Mouse (Mus musculus) myocyte (in vitro differentiated cells): ENCODE measurements at regions not wholly inside any gene's neighbourhood (a gene's known extent, or its start where the extent isn't known, plus 50 kb on each side); places are given as distances from the start of the nearest gene placed in this dataset.

Experiments
- H3K27me3 ChIP-seq: one replicate; pipeline ENCODE4 v1.6.1; 2011; ENCODE audit not compliant: control insufficient read depth, insufficient read depth, insufficient read length
- H3K36me3 ChIP-seq: one replicate; pipeline ENCODE4 v1.6.1; 2011; ENCODE audit not compliant: control insufficient read depth, insufficient read depth
- H3K4me2 ChIP-seq: one replicate; pipeline ENCODE4 v1.6.1; 2011; ENCODE audit warnings: low read depth, control low read depth
- H3K4me3 ChIP-seq: one replicate; pipeline ENCODE4 v1.5.1; 2011; ENCODE audit warnings: mild to moderate bottlenecking, control low read depth, moderate library complexity
- H3K79me2 ChIP-seq: one replicate; pipeline ENCODE4 v1.6.1; 2011; ENCODE audit not compliant: control insufficient read depth, insufficient read depth
- H3ac ChIP-seq: one replicate; pipeline ENCODE4 v1.6.1; 2011; ENCODE audit not compliant: control insufficient read depth, insufficient read length
- CEBPB ChIP-seq: IDR thresholded peaks from 2 replicates; pipeline ENCODE4 v1.6.1; 2011; ENCODE audit warnings: mild to moderate bottlenecking, moderate library complexity; ENCODE audit not compliant: poor library complexity, insufficient read depth, severe bottlenecking
- E2F4 ChIP-seq: IDR thresholded peaks from one replicate; pipeline ENCODE4 v1.6.1; 2011; ENCODE audit warnings: mild to moderate bottlenecking, control low read depth, moderate library complexity; ENCODE audit not compliant: insufficient read depth
- MAX ChIP-seq: IDR thresholded peaks from one replicate; pipeline ENCODE4 v1.6.1; 2011; ENCODE audit warnings: low read depth, mild to moderate bottlenecking, control low read depth
- MYOD1 ChIP-seq, 3 experiments: IDR thresholded peaks; one replicate each; pipeline ENCODE4 v1.6.1; 2011; ENCODE audit warnings: control low read depth in 2 of 3, low read depth in 2 of 3, mild to moderate bottlenecking in 2 of 3, moderate library complexity in 1 of 3; ENCODE audit not compliant: insufficient read length in 2 of 3, control insufficient read depth in 1 of 3
- MYOG ChIP-seq, 3 experiments: IDR thresholded peaks; one replicate each; pipeline ENCODE4 v1.6.1; 2011; ENCODE audit warnings: control low read depth in 2 of 3, low read depth in 2 of 3, mild to moderate bottlenecking in 2 of 3; ENCODE audit not compliant: insufficient read length in 2 of 3, control insufficient read depth in 1 of 3, insufficient read depth in 1 of 3
- POLR2A ChIP-seq: IDR thresholded peaks from one replicate; pipeline ENCODE4 v1.6.1; 2011; ENCODE audit warnings: low read depth, mild to moderate bottlenecking, control low read depth, moderate library complexity; ENCODE audit not compliant: insufficient read length
- POLR2AphosphoS2 ChIP-seq: IDR thresholded peaks from one replicate; pipeline ENCODE4 v1.6.1; 2011; ENCODE audit warnings: low read depth, control low read depth; ENCODE audit not compliant: insufficient read length
- REST ChIP-seq: IDR thresholded peaks from one replicate; pipeline ENCODE4 v1.6.1; 2011; ENCODE audit warnings: mild to moderate bottlenecking, control low read depth, moderate library complexity; ENCODE audit not compliant: insufficient read depth, insufficient read length
- SRF ChIP-seq: IDR thresholded peaks from one replicate; pipeline ENCODE4 v1.6.1; 2011; ENCODE audit warnings: low read depth; ENCODE audit not compliant: control insufficient read depth, insufficient read length
- TCF12 ChIP-seq: IDR thresholded peaks from one replicate; pipeline ENCODE4 v1.6.1; 2011; ENCODE audit warnings: mild to moderate bottlenecking, control low read depth; ENCODE audit not compliant: poor library complexity, insufficient read depth, severe bottlenecking
- TCF3 ChIP-seq: IDR thresholded peaks from one replicate; pipeline ENCODE4 v1.6.1; 2011; ENCODE audit warnings: low read depth, control low read depth; ENCODE audit not compliant: insufficient read length
- USF1 ChIP-seq: IDR thresholded peaks from one replicate; pipeline ENCODE4 v1.6.1; 2011; ENCODE audit warnings: low read depth, mild to moderate bottlenecking, control low read depth, moderate library complexity

DNA sequence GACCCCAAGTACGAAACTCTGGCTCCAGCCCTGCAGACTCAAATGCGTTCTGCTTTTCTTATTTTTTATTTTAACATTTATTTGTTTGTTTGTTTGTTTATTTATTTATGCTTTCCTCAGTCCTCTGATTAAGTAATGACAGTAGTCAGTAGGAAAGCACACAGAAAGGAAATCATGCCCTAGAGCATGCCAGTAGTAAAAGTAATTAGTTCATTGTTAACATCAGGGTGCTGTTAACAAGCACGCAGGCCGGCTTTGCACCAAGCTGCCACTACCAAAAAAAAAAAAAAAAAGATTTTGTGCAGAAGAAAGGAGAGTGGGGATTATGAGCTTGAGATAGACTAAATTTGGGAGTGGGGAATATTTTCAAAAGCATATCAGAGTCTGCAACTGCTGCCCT is 231.7 kb downstream of the Ttll7 start:
- Histone ChIP-seq H3K27me3 (no peaks in the 10 kb centered on the region), H3ac (no peak overlapping the region), H3K36me3 (no peaks in the 10 kb centered on the region), H3K4me2 (no peak overlapping the region), H3K4me3 (no peak overlapping the region), H3K79me2 (no peaks in the 10 kb centered on the region)
- TF ChIP-seq SRF, result no peak
- no peak for TF ChIP-seq MYOD1 (IDR thresholded peaks at IDR 0.05; ENCODE audit: control insufficient read depth in 1 of 3, insufficient read length in 2 of 3, low read depth in 2 of 3)
- no peak for TF ChIP-seq CEBPB
- no peak for TF ChIP-seq TCF12
- TF ChIP-seq REST, result no peak
- TF ChIP-seq MAX, result no peak
- no peak for TF ChIP-seq POLR2AphosphoS2
- TF ChIP-seq USF1, result no peak
- TF ChIP-seq TCF3, result no peak
- TF ChIP-seq MYOG (IDR thresholded peaks at IDR 0.05; ENCODE audit: control insufficient read depth in 1 of 3, insufficient read depth in 1 of 3, insufficient read length in 2 of 3, low read depth in 2 of 3), result no peak
- no peak for TF ChIP-seq E2F4
- no peak for TF ChIP-seq POLR2A

DNA sequence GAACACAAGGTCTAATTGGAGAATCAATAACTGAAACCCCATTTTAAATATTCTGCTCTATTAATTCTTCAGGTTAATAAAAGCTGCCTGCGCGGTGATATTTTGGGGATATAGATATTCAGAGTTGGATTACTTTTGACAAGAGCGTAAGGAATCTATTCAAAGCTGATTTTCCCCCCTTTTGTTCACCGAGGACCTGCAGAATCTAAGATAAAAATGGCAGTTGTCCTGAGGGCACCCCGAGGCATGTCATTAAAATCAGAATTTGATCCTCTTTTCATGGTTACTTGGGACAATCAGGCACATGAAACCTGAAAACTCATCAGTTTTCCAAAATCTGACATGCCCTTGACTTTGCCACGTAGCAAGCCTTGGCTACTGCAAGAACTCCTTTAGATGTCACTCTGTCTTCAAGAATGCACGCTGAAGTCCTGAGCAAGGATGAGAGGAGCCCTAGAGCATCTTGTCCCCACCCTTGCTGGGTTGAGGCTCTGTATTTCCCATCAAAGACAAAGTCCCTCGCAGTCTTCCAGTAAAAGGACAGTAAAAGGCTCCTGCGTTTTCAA is 232.5 kb downstream of the Ttll7 start:
- H3K4me3 ChIP-seq, result no peak overlapping the region
- H3K27me3 ChIP-seq, result no peaks in the 10 kb centered on the region
- H3K4me2 ChIP-seq, result no peak overlapping the region
- no peak for TF ChIP-seq MYOD1 (IDR thresholded peaks at IDR 0.05; ENCODE audit: control insufficient read depth in 1 of 3, insufficient read length in 2 of 3, low read depth in 2 of 3)
- TF ChIP-seq REST, result no peak
- no peak for TF ChIP-seq CEBPB
- no peak for TF ChIP-seq POLR2AphosphoS2
- no peak for TF ChIP-seq USF1
- H3K36me3 ChIP-seq, result no peaks in the 10 kb centered on the region
- H3ac ChIP-seq, result no peak overlapping the region
- no peaks in the 10 kb centered on the region for H3K79me2 ChIP-seq

DNA sequence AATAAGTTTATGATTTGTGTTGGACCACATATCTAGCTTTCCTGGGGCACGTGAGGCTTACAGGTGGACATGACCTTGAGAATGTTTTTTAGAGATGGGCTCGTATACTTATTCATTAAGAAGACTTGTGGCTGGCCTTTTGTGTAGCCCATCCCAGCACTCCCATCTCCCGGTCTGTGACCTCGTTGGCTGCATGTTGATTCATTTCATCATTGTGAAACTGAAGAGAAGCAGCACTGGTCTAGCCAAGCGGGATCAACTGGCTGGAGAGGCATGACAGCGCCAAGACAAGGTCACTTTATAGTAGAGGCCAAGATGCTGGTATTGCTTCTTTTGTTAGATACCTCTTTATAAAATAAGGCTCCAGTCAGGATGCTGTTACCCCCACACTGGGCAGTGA is 236.0 kb downstream of the Ttll7 start:
- Histone ChIP-seq H3K4me3 (no peak overlapping the region), H3K36me3 (no peaks in the 10 kb centered on the region), H3K79me2 (no peaks in the 10 kb centered on the region), H3ac (no peak overlapping the region), H3K27me3 (no peaks in the 10 kb centered on the region), H3K4me2 (no peak overlapping the region)
- TF ChIP-seq USF1, result no peak
- TF ChIP-seq POLR2AphosphoS2, result no peak
- no peak for TF ChIP-seq E2F4
- no peak for TF ChIP-seq REST
- no peak for TF ChIP-seq MYOD1 (IDR thresholded peaks at IDR 0.05; ENCODE audit: control insufficient read depth in 1 of 3, insufficient read length in 2 of 3, low read depth in 2 of 3)
- no peak for TF ChIP-seq TCF3
- TF ChIP-seq POLR2A, result no peak
- TF ChIP-seq CEBPB, result no peak
- TF ChIP-seq SRF, result no peak
- no peak for TF ChIP-seq TCF12
- no peak for TF ChIP-seq MYOG (IDR thresholded peaks at IDR 0.05; ENCODE audit: control insufficient read depth in 1 of 3, insufficient read depth in 1 of 3, insufficient read length in 2 of 3, low read depth in 2 of 3)

DNA sequence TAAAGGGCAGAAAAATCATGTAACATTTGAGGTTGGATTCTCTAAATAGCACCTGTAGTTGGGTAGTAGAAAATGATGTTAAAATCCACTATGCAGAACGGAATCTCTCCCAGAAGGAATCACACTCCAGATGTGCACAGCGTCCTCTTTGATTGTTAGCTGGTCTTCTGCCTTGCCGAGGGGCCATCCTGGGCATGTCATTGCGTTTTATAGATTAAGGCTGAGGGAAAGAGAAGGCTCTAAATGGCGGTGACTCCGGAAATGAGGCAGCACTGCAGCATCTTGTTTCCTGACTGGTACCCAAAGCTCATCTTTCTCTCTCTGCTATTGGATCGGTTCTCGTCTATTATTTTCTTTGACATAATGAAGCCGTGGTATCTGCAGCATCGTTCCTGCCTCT is 237.5 kb downstream of the Ttll7 start:
- TF ChIP-seq TCF3, result no peak
- TF ChIP-seq MYOG (IDR thresholded peaks at IDR 0.05; ENCODE audit: control insufficient read depth in 1 of 3, insufficient read depth in 1 of 3, insufficient read length in 2 of 3, low read depth in 2 of 3), result no peak
- no peak for TF ChIP-seq MAX
- TF ChIP-seq POLR2A, result no peak
- TF ChIP-seq SRF, result no peak
- no peak for TF ChIP-seq REST
- TF ChIP-seq E2F4, result no peak
- no peak for TF ChIP-seq POLR2AphosphoS2
- TF ChIP-seq MYOD1 (IDR thresholded peaks at IDR 0.05; ENCODE audit: control insufficient read depth in 1 of 3, insufficient read length in 2 of 3, low read depth in 2 of 3), result no peak
- TF ChIP-seq TCF12, result no peak
- no peak for TF ChIP-seq CEBPB
- no peak for TF ChIP-seq USF1
- no peak overlapping the region for H3ac ChIP-seq
- H3K4me3 ChIP-seq, result no peak overlapping the region
- H3K79me2 ChIP-seq, result no peaks in the 10 kb centered on the region
- H3K4me2 ChIP-seq, result no peak overlapping the region
- H3K36me3 ChIP-seq, result no peaks in the 10 kb centered on the region
- H3K27me3 ChIP-seq, result no peaks in the 10 kb centered on the region
